Mouse (Mus musculus): ENCODE measurements around the gene Tssc4.

DNA sequence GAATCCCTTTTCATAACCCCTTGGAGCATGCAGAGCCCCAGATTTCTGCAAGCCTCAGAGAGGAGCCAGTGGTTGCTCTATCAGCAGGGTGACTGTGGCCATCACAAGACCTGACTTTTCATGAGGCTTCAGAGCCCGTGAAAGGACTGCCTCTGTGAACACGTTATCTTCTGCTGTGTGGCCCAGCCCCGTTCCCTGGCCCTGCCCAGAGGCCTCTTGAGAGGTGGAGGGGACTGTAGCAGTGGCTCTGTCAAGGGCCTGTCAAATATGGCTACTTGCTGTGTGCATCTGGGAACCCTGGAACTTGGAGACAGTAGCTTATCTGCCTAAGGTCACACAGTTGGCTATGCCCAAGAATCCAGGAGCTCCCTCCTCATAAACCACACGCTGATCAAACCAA lies 42.7 kb downstream of the Tssc4 start:
- TF ChIP-seq CTCF (IDR thresholded peaks at IDR 0.05; ENCODE audit: low read depth, low read length) = no peak
- no peak for TF ChIP-seq POLR2A (IDR thresholded peaks at IDR 0.05; ENCODE audit: insufficient read depth, low read length)
- no peak for TF ChIP-seq EP300 (IDR thresholded peaks at IDR 0.05; ENCODE audit: insufficient read depth, low read depth, low read length)

All from ES-Bruce4 (cell line).